In genomic region chr2:167836611-167837010, GRCm38 (mm10) we compare ENCODE assay signal across 17 mouse cellular contexts.
DNase-seq lines count a peak whose midpoint lies in the region; ATAC-seq and TF ChIP-seq lines count a peak whose summit lies in the region.
"Had no signal": no experiment of that assay in that cellular context is flagged by ENCODE, and none has a peak within 500 bp of the region (broad histone marks: within the 10 kb centered on the region; RNA-seq: fewer than 3 reads in every experiment).

No protein-coding gene starts in this region.

- H3K9ac ChIP-seq in heart, embryonic 13.5 days = no peak overlapping the region
- no peak overlapping the region for H3K9ac ChIP-seq in lung, embryonic 14.5 days
- H3K9ac ChIP-seq in heart, postnatal 0 days (replicated peaks; ENCODE audit: low read depth, low read length) = no peak overlapping the region
- H3K9ac ChIP-seq: forebrain, postnatal 0 days; hindbrain, embryonic 13.5 days; midbrain, embryonic 12.5 days; neural tube, embryonic 15.5 days had no signal

- no peak for TF ChIP-seq CTCF in lung, embryonic 14.5 days (IDR thresholded peaks at IDR 0.05; ENCODE audit: low read depth)
- no peak for TF ChIP-seq CTCF in heart, postnatal 0 days (IDR thresholded peaks at IDR 0.05; ENCODE audit: low read depth)

- no peak overlapping the region for H3K4me2 ChIP-seq in heart, embryonic 13.5 days
- H3K4me2 ChIP-seq in lung, embryonic 14.5 days = no peak overlapping the region
- no peak overlapping the region for H3K4me2 ChIP-seq in heart, postnatal 0 days (ENCODE audit: low read depth, low read length)
- H3K4me2 ChIP-seq: hindbrain, embryonic 13.5 days; midbrain, embryonic 12.5 days; neural tube, embryonic 15.5 days had no signal

- H3K36me3 ChIP-seq in heart, embryonic 13.5 days = no peaks in the 10 kb centered on the region
- H3K36me3 ChIP-seq in lung, embryonic 14.5 days (ENCODE audit: insufficient read depth) = no peaks in the 10 kb centered on the region
- H3K36me3 ChIP-seq in heart, postnatal 0 days (replicated peaks; ENCODE audit: control insufficient read depth, insufficient read depth, low read length) = no peaks in the 10 kb centered on the region
- H3K36me3 ChIP-seq: hindbrain, embryonic 13.5 days; midbrain, embryonic 12.5 days; neural tube, embryonic 15.5 days had no signal

- H3K9me3 ChIP-seq in heart, embryonic 13.5 days = no peaks in the 10 kb centered on the region
- no peaks in the 10 kb centered on the region for H3K9me3 ChIP-seq in lung, embryonic 14.5 days (ENCODE audit: low read depth, low read length)
- H3K9me3 ChIP-seq in heart, postnatal 0 days (replicated peaks; ENCODE audit: control insufficient read depth, low read length) = no peaks in the 10 kb centered on the region
- H3K9me3 ChIP-seq: hindbrain, embryonic 13.5 days; midbrain, embryonic 12.5 days; neural tube, embryonic 15.5 days had no signal

- no peak for DNase-seq in heart, postnatal 36 days
- peak; percentile 80 for DNase-seq in lung, embryonic 14.5 days
- no peak for DNase-seq in lung, postnatal 25 days (ENCODE audit: low spot score)
- no peak for DNase-seq in heart, postnatal 0 days (ENCODE audit: low spot score)
- peak; percentile 56 for DNase-seq in lung, postnatal 36 days
- DNase-seq in layer of hippocampus, adult 9-11 months = no peak
- DNase-seq in left cerebral cortex, adult 8-10 months (ENCODE audit: low spot score in 2 of 2) = no peak
- DNase-seq: cerebellum, postnatal 25 days; forebrain, postnatal 0 days; kidney, adult 18-20 months; kidney, postnatal 14 days; thymus, adult 2 months had no signal

- no peak overlapping the region for H3K4me3 ChIP-seq in heart, embryonic 13.5 days
- H3K4me3 ChIP-seq in lung, embryonic 14.5 days (ENCODE audit: low read depth, low read length) = no peak overlapping the region
- no peak overlapping the region for H3K4me3 ChIP-seq in heart, postnatal 0 days (ENCODE audit: low read depth, low read length)
- H3K4me3 ChIP-seq: hindbrain, embryonic 13.5 days; midbrain, embryonic 12.5 days; myocyte; neural tube, embryonic 15.5 days had no signal

- WGBS in heart, embryonic 13.5 days = 31% methylated on average over 7 of the region's 7 CpGs
- WGBS in lung, embryonic 14.5 days = 19% methylated on average over 7 of the region's 7 CpGs
- 43% methylated on average over 7 of the region's 7 CpGs for WGBS in heart, postnatal 0 days

- TF ChIP-seq EP300 in heart, postnatal 0 days (IDR thresholded peaks at IDR 0.05; ENCODE audit: low read depth) = no peak

- peak overlapping the region; percentile 38; the same call in 1 of the 2 replicates for H3K27ac ChIP-seq in heart, embryonic 13.5 days (replicated peaks)
- H3K27ac ChIP-seq in lung, embryonic 14.5 days (ENCODE audit: low read depth) = peak overlapping the region; percentile 48; the same call in 1 of the 2 replicates
- 0 out of 2 replicates have a peak overlapping the region, but pooled peaks have one; percentile 22 for H3K27ac ChIP-seq in heart, postnatal 0 days (ENCODE audit: low read depth)
- H3K27ac ChIP-seq: hindbrain, embryonic 13.5 days; midbrain, embryonic 12.5 days; neural tube, embryonic 15.5 days had no signal

- H3K27me3 ChIP-seq in heart, embryonic 13.5 days (replicated peaks) = peaks cover 13% of the 10 kb centered on the region; the same call in 1 of the 2 replicates
- H3K27me3 ChIP-seq in lung, embryonic 14.5 days (ENCODE audit: insufficient read depth, low read length) = no peaks in the 10 kb centered on the region
- H3K27me3 ChIP-seq in heart, postnatal 0 days (ENCODE audit: control insufficient read depth, insufficient read depth, low read length) = no peaks in the 10 kb centered on the region
- H3K27me3 ChIP-seq: midbrain, embryonic 12.5 days; neural tube, embryonic 15.5 days had no signal

- H3K4me1 ChIP-seq in heart, embryonic 13.5 days = peaks cover 62% of the 10 kb centered on the region
- H3K4me1 ChIP-seq in lung, embryonic 14.5 days (ENCODE audit: insufficient read depth) = peaks cover 31% of the 10 kb centered on the region
- H3K4me1 ChIP-seq in heart, postnatal 0 days (ENCODE audit: control insufficient read depth, insufficient read depth) = peaks cover 20% of the 10 kb centered on the region

- intact Hi-C loops in heart, postnatal 36 days (cut with DNase I) = no loop called here

- ATAC-seq in heart, embryonic 13.5 days (ENCODE audit: extremely low read depth, insufficient number of reproducible peaks, low FRiP score, low TSS enrichment) = no peak
- ATAC-seq in lung, embryonic 14.5 days (ENCODE audit: insufficient read depth) = no peak
- no peak for ATAC-seq in heart, postnatal 0 days (ENCODE audit: insufficient read depth, low read depth)
- ATAC-seq: forebrain, postnatal 0 days had no signal

Comparison
In these comparisons a context has a peak if more than half of its experiments do, and no peak if none do; other contexts are left out.
1. DNase-seq: peak in lung, embryonic 14.5 days (single experiment) and lung, postnatal 36 days (single experiment); none in heart, postnatal 36 days (0 of 2), lung, postnatal 25 days (single experiment), heart, postnatal 0 days (single experiment), layer of hippocampus, adult 9-11 months (single experiment) and left cerebral cortex, adult 8-10 months (0 of 2).
2. Peak in every context shown above with its lines, with median percentiles within 50 percentile points of each other: H3K27ac ChIP-seq.